Mouse (Mus musculus) intestine, embryonic 15.5 days (tissue): ENCODE results near the gene Slc22a15. TPM values are rescaled to one million over a fixed set of nuclear protein-coding genes. Genes with fewer than 3 reads are reported as not detected.
A peak's percentile ranks its signal among the peaks of the same experiment; 100 is the strongest.

Experiments
- ATAC-seq: fragments of 200-750 bp; cut with Nextera tagmentation; 2 replicates; pipeline ENCODE4 v1.8.0; 2017; ENCODE audit warnings: moderate TSS enrichment, moderate library complexity
- H3K27ac ChIP-seq: fragments of 300-500 bp; sonication (generic); 2 replicates; pipeline ENCODE4 v1.5.1; 2015; ENCODE audit warnings: mild to moderate bottlenecking, inconsistent platforms
- H3K27me3 ChIP-seq: fragments of 300-500 bp; sonication (generic); replicated peaks from 2 replicates; pipeline ENCODE4 v1.6.1; 2015; ENCODE audit warnings: inconsistent platforms
- H3K36me3 ChIP-seq: fragments of 300-500 bp; sonication (generic); 2 replicates; pipeline ENCODE4 v1.6.1; 2015; ENCODE audit warnings: inconsistent platforms
- H3K4me1 ChIP-seq: fragments of 300-500 bp; sonication (generic); replicated peaks from 2 replicates; pipeline ENCODE4 v1.6.1; 2015; ENCODE audit warnings: inconsistent platforms
- H3K4me2 ChIP-seq: fragments of 300-500 bp; sonication (generic); replicated peaks from 2 replicates; pipeline ENCODE4 v1.6.1; 2015; ENCODE audit warnings: mild to moderate bottlenecking, inconsistent platforms
- H3K4me3 ChIP-seq: fragments of 300-500 bp; sonication (generic); replicated peaks from 2 replicates; pipeline ENCODE4 v1.5.1; 2015; ENCODE audit warnings: inconsistent platforms
- H3K9ac ChIP-seq: fragments of 300-500 bp; sonication (generic); 2 replicates; pipeline ENCODE4 v1.6.1; 2015; ENCODE audit warnings: inconsistent platforms
- H3K9me3 ChIP-seq: fragments of 300-500 bp; sonication (generic); 2 replicates; pipeline ENCODE4 v1.6.1; 2016; ENCODE audit warnings: inconsistent platforms
- WGBS: fragments of 180-500 bp; shearing (Covaris S2); methylation state at CpG from one replicate; pipeline ENCODE4 v1.1.7; 2015; 5-methylcytosine and 5-hydroxymethylcytosine counted together
- polyA plus RNA-seq: library from polyadenylated mRNA; unstranded; fragments of >200 nt; fragmentation: Nextera tagmentation; extraction: Ambion mirVana; gene quantifications from 2 replicates; pipeline ENCODE4 v1.2.1, GENCODE M21; 2015

Gene Slc22a15
- polyA plus RNA-seq, 1 experiment from 2014 or later = 6.5 TPM

DNA sequence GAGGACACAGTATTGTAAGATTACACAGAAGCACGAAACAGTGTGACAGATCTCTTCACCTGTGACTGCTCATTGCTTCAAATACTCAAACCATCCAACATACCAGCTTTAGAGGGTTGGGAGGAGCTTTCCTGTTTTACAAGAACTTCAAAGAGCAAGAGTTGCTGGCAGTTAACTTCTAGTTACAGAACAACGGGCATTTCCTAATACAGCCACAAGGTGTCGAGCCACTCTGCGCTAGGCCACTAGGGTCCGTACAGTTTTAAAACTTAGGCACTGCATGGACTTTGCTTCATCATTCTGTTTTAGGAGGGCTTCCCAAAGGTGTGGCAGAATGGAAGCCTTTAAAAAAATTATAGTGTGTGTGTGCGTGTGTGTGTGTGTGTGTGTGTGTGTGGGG is 43.4 kb downstream of the Slc22a15 start:
- Histone ChIP-seq H3K36me3 (no peaks in the 10 kb centered on the region), H3K9ac (no peak overlapping the region), H3K9me3 (no peaks in the 10 kb centered on the region), H3K4me2 (no peak overlapping the region), H3K4me3 (no peak overlapping the region), H3K4me1 (no peaks in the 10 kb centered on the region), H3K27ac (no peak overlapping the region), H3K27me3 (no peaks in the 10 kb centered on the region)
- 69% methylated on average over 6 of the region's 6 CpGs for WGBS
- ATAC-seq = no peak

- no peak for ATAC-seq
- H3K9me3 ChIP-seq = no peaks in the 10 kb centered on the region
- H3K4me1 ChIP-seq = no peaks in the 10 kb centered on the region
- H3K36me3 ChIP-seq = no peaks in the 10 kb centered on the region
- no peak overlapping the region for H3K9ac ChIP-seq
- WGBS = 76% methylated on average over 5 of the region's 5 CpGs
- H3K27ac ChIP-seq = no peak overlapping the region
- no peak overlapping the region for H3K4me3 ChIP-seq
- no peak overlapping the region for H3K4me2 ChIP-seq
- no peaks in the 10 kb centered on the region for H3K27me3 ChIP-seq
Measured at GRCm38 (mm10) chr3:101878136-101878535, 46.1 kb downstream of the Slc22a15 start.

GRCm38 (mm10) chr3:101876459-101877285 is 47.6 kb downstream of the Slc22a15 start:
- Histone ChIP-seq H3K4me3 (no peak overlapping the region), H3K27me3 (no peaks in the 10 kb centered on the region), H3K4me1 (no peaks in the 10 kb centered on the region), H3K27ac (peak overlapping the region; percentile 13; the same call in 1 of the 2 replicates), H3K4me2 (no peak overlapping the region), H3K9me3 (no peaks in the 10 kb centered on the region), H3K9ac (no peak overlapping the region), H3K36me3 (no peaks in the 10 kb centered on the region)
- WGBS = 67% methylated on average over 7 of the region's 7 CpGs
- no peak for ATAC-seq

DNA sequence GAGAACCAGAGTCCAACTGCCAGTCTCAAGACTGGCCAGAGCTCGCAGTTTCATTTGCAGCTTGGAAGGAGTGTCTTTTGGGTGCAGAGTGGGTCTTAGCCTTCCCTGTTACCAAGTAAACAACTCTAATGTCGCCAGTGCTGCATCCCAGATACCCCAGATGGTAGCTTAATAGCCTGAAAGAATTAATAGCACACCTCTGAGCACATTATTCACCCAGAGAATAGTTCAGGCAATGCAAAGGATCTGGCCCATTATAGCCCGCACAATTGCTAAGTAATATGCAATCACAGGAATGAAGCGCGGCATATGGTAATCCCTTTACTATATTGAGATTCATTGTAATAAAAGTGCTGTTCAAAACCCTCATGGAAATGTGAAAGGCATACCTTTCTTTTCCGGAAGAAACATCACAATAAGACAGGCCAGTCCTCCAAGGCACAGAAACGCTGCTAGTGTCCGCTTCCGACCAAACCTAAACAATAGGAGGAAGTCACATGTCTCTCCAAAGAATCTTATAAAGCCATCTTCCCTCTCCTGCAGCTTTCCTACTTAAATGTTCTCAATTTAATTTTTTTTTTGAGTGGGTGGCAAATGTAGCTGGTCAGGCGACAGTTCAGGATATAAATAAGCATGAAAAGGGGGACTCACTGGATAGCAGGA is 48.9 kb downstream of the Slc22a15 start:
- H3K27ac ChIP-seq = 0 out of 2 replicates have a peak overlapping the region, but pooled peaks have one; percentile 11
- H3K4me1 ChIP-seq = no peaks in the 10 kb centered on the region
- no peaks in the 10 kb centered on the region for H3K27me3 ChIP-seq
- no peak overlapping the region for H3K9ac ChIP-seq
- no peak overlapping the region for H3K4me2 ChIP-seq
- WGBS = 68% methylated on average over 10 of the region's 10 CpGs
- H3K36me3 ChIP-seq = no peaks in the 10 kb centered on the region
- H3K9me3 ChIP-seq = no peaks in the 10 kb centered on the region
- no peak for ATAC-seq
- H3K4me3 ChIP-seq = no peak overlapping the region

DNA sequence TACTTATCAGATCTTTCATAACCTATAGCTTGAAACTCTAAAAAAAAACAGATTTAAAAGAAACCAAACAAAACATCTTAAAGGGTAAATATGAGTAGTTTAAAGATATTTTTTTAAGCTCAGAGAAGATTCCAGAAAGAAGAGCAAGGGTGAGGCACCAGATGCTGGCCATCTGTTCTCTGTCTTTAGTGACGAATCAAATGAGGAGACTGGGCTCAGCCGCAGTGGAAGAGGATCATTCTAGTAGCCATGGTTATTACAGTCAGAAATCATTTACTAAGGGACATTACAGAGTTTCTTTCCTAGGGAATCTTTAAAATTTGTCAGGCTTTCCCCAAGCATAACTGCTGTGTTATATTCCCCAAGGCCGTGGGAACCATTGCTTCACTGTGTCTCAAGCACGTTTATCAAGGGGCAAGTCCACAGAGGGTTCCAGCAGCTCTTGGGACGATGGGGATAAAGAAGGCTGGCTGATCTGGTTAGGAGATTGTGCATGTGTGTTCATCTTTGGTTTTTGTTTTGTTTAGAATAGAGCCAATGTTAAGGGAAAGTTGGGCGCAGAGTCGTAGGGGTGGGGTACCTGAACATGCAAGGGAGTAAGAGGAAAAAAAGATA is 51.1 kb downstream of the Slc22a15 start:
- Histone ChIP-seq H3K4me3 (no peak overlapping the region), H3K4me1 (no peaks in the 10 kb centered on the region), H3K36me3 (no peaks in the 10 kb centered on the region), H3K9me3 (no peaks in the 10 kb centered on the region), H3K27me3 (no peaks in the 10 kb centered on the region), H3K9ac (no peak overlapping the region), H3K4me2 (no peak overlapping the region), H3K27ac (no peak overlapping the region)
- no peak for ATAC-seq
- 63% methylated on average over 7 of the region's 7 CpGs for WGBS

DNA sequence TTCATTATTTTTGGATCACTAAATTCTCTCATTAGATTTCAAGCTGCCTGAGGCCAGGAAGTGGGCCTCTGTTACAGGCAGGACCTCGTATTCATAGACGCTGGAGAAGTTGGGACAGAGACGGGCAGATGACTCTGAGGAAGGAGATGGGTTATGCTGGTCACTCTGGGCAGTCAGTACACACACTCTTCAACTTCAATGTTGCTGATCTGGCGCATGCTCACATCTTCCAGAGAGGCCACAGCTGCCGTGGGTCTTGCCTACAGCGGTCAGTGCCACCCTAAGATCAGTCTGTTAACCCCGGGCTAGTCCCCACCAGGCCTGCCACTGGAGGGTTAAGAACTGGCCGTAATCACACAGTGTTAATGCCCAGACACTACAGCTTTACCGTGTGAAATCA is 52.3 kb downstream of the Slc22a15 start:
- ATAC-seq = no peak
- WGBS = 85% methylated on average over 9 of the region's 9 CpGs

GRCm38 (mm10) chr3:101867001-101867421 is 57.2 kb downstream of the Slc22a15 start:
- Histone ChIP-seq H3K27me3 (no peaks in the 10 kb centered on the region), H3K9me3 (no peaks in the 10 kb centered on the region), H3K27ac (no peak overlapping the region), H3K36me3 (no peaks in the 10 kb centered on the region), H3K4me3 (no peak overlapping the region), H3K4me2 (no peak overlapping the region), H3K4me1 (no peaks in the 10 kb centered on the region), H3K9ac (no peak overlapping the region)
- no peak for ATAC-seq
- WGBS = 69% methylated on average over 4 of the region's 4 CpGs

More for the DNA sequence above, 52.3 kb downstream of the Slc22a15 start:
- H3K4me2 ChIP-seq = no peak overlapping the region
- H3K27me3 ChIP-seq = no peaks in the 10 kb centered on the region
- no peak overlapping the region for H3K27ac ChIP-seq
- H3K4me3 ChIP-seq = no peak overlapping the region
- no peaks in the 10 kb centered on the region for H3K9me3 ChIP-seq
- H3K4me1 ChIP-seq = no peaks in the 10 kb centered on the region
- no peaks in the 10 kb centered on the region for H3K36me3 ChIP-seq
- no peak overlapping the region for H3K9ac ChIP-seq

- Histone ChIP-seq H3K4me3 (no peak overlapping the region), H3K4me1 (no peaks in the 10 kb centered on the region), H3K9me3 (no peaks in the 10 kb centered on the region), H3K27ac (no peak overlapping the region), H3K9ac (no peak overlapping the region), H3K36me3 (no peaks in the 10 kb centered on the region), H3K4me2 (no peak overlapping the region), H3K27me3 (no peaks in the 10 kb centered on the region)
- 58% methylated on average over 3 of the region's 3 CpGs for WGBS
- ATAC-seq = no peak
Measured at GRCm38 (mm10) chr3:101861856-101862255, 62.4 kb downstream of the Slc22a15 start.

DNA sequence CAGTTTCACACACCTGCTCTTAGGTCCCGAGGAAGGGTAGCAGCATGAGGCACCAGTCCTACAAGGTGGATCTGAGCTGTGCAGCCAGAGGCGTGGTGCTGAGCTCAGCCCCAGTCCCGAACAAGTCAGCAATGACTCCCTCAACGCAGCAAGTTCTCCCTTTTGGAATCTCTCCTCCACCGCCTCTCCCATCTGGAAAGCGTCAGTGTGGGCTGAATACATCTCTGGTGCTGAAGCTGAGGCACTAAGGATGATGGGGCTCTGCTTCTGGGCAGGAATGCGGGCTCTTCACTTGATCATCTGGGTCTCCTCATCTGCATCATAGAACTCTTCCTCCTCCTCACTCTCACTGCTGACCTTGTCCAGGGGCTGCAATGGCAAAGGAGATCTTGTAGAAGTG is 64.1 kb downstream of the Slc22a15 start:
- 74% methylated on average over 7 of the region's 7 CpGs for WGBS
- Histone ChIP-seq H3K4me3 (no peak overlapping the region), H3K27me3 (no peaks in the 10 kb centered on the region), H3K36me3 (no peaks in the 10 kb centered on the region), H3K4me1 (no peaks in the 10 kb centered on the region), H3K9me3 (no peaks in the 10 kb centered on the region), H3K4me2 (no peak overlapping the region), H3K27ac (no peak overlapping the region), H3K9ac (no peak overlapping the region)
- ATAC-seq = no peak

DNA sequence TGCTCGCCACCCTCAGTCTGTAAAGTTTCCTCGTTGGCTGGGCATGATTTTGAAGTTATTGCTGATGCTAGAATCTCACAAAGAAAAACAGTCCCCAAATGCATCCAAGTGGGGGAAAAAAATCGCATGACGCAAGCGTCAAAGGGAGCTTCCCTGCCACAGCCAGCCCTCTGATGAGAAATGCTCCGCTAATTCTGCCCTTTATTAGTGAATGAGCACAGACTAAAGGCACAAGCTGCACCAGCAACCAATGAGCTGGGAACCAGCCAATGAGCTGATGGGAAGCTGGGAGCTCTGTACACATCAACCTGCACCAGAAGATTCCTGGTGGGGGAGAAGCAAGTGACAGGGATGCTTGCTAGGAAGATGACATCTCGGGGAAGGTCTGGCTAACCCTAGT is 64.5 kb downstream of the Slc22a15 start:
- Histone ChIP-seq H3K4me1 (no peaks in the 10 kb centered on the region), H3K9me3 (no peaks in the 10 kb centered on the region), H3K27ac (no peak overlapping the region), H3K4me3 (no peak overlapping the region), H3K27me3 (no peaks in the 10 kb centered on the region), H3K4me2 (no peak overlapping the region), H3K9ac (no peak overlapping the region), H3K36me3 (no peaks in the 10 kb centered on the region)
- 80% methylated on average over 7 of the region's 7 CpGs for WGBS
- ATAC-seq = no peak

DNA sequence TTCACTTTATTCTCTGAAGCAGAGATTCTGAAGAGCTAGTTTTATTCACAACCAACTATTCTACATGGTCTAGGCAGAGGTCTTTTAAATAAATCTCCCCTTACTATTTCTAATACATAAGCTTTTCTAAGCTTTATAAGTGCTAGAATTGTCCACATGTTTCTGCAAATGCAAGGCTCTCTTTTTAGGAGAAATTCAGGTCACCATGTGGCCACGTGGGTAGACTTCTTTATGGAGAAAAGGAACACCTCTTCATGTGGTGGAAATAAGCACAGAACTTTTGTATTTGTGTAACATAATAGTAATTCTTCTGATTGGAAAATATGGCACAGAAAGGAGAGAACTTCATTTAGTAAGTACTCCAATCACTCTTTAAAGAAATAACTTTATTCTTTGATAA is 70.2 kb downstream of the Slc22a15 start:
- Histone ChIP-seq H3K9ac (no peak overlapping the region), H3K27ac (no peak overlapping the region), H3K36me3 (no peaks in the 10 kb centered on the region), H3K4me2 (no peak overlapping the region), H3K4me3 (no peak overlapping the region), H3K9me3 (no peaks in the 10 kb centered on the region), H3K4me1 (no peaks in the 10 kb centered on the region), H3K27me3 (no peaks in the 10 kb centered on the region)
- no peak for ATAC-seq
- 93% methylated on average over 1 of the region's 1 CpGs for WGBS

- H3K4me1 ChIP-seq = no peaks in the 10 kb centered on the region
- peak; percentile 87 for ATAC-seq
- H3K36me3 ChIP-seq = no peaks in the 10 kb centered on the region
- H3K9me3 ChIP-seq = no peaks in the 10 kb centered on the region
- no peak overlapping the region for H3K27ac ChIP-seq
- WGBS = 41% methylated on average over 6 of the region's 6 CpGs
- H3K27me3 ChIP-seq = no peaks in the 10 kb centered on the region
- H3K4me2 ChIP-seq = no peak overlapping the region
- no peak overlapping the region for H3K4me3 ChIP-seq
- H3K9ac ChIP-seq = no peak overlapping the region
Measured at GRCm38 (mm10) chr3:101851363-101851762, 72.9 kb downstream of the Slc22a15 start.
